ENCODE assay signal across 9 mouse cellular contexts in genomic region chr9:41861136-41861535, GRCm38 (mm10).
DNase-seq lines count a peak whose midpoint lies in the region; ATAC-seq and TF ChIP-seq lines count a peak whose summit lies in the region.
"Had no signal": no experiment of that assay in that cellular context is flagged by ENCODE, and none has a peak within 500 bp of the region (broad histone marks: within the 10 kb centered on the region; RNA-seq: fewer than 3 reads in every experiment).

No protein-coding gene starts in this region.

- TF ChIP-seq POLR2A in embryonic fibroblast, embryonic 13.5 days (IDR thresholded peaks at IDR 0.05; ENCODE audit: low read depth, low read length), result no peak

- H3K9me3 ChIP-seq in kidney, embryonic 14.5 days (ENCODE audit: control insufficient read depth, low read length), result no peaks in the 10 kb centered on the region
- no peaks in the 10 kb centered on the region for H3K9me3 ChIP-seq in intestine, embryonic 16.5 days (ENCODE audit: control insufficient read depth, low read length)
- H3K9me3 ChIP-seq in neural tube, embryonic 13.5 days, result no peaks in the 10 kb centered on the region

- H3K4me2 ChIP-seq in kidney, embryonic 14.5 days (replicated peaks; ENCODE audit: low read depth, low read length), result no peak overlapping the region; the same call in 1 of the 2 replicates
- peak overlapping the region; percentile 9; the same call in 1 of the 2 replicates for H3K4me2 ChIP-seq in intestine, embryonic 16.5 days (ENCODE audit: low read depth, low read length)
- peak overlapping the region; percentile 32 for H3K4me2 ChIP-seq in neural tube, embryonic 13.5 days

- H3K4me3 ChIP-seq in kidney, embryonic 14.5 days (ENCODE audit: low read length), result no peak overlapping the region
- H3K4me3 ChIP-seq in embryonic fibroblast, embryonic 13.5 days (ENCODE audit: insufficient read depth, low read length), result no peak overlapping the region
- no peak overlapping the region for H3K4me3 ChIP-seq in intestine, embryonic 16.5 days (ENCODE audit: low read length)
- H3K4me3 ChIP-seq in neural tube, embryonic 13.5 days, result no peak overlapping the region

- ATAC-seq in kidney, embryonic 14.5 days (ENCODE audit: low FRiP score, low TSS enrichment), result 0 out of 2 replicates have a peak, but pooled peaks have one; percentile 3
- no peak; the same call in 1 of the 2 replicates for ATAC-seq in intestine, embryonic 16.5 days
- peak; percentile 30; the same call in 1 of the 2 replicates for ATAC-seq in neural tube, embryonic 13.5 days (ENCODE audit: low read depth)

- no peak for TF ChIP-seq CTCF in embryonic fibroblast, embryonic 13.5 days (IDR thresholded peaks at IDR 0.05; ENCODE audit: borderline replicate concordance, insufficient read depth, low read length)

- peaks cover 28% of the 10 kb centered on the region; the same call in 1 of the 2 replicates for H3K4me1 ChIP-seq in kidney, embryonic 14.5 days (ENCODE audit: control insufficient read depth, insufficient read depth, low read length)
- H3K4me1 ChIP-seq in embryonic fibroblast, embryonic 13.5 days (ENCODE audit: control insufficient read depth, insufficient read depth, low read length), result peaks cover 19% of the 10 kb centered on the region
- peaks cover 20% of the 10 kb centered on the region for H3K4me1 ChIP-seq in intestine, embryonic 16.5 days (ENCODE audit: control insufficient read depth, insufficient read depth, low read length)
- H3K4me1 ChIP-seq in neural tube, embryonic 13.5 days (replicated peaks), result peaks cover 53% of the 10 kb centered on the region

- H3K27ac ChIP-seq in kidney, embryonic 14.5 days (ENCODE audit: low read depth, low read length), result peak overlapping the region; percentile 70
- peak overlapping the region; percentile 70 for H3K27ac ChIP-seq in embryonic fibroblast, embryonic 13.5 days (ENCODE audit: insufficient read depth, low read length)
- H3K27ac ChIP-seq in intestine, embryonic 16.5 days (ENCODE audit: low read length), result peak overlapping the region; percentile 49
- H3K27ac ChIP-seq in neural tube, embryonic 13.5 days (replicated peaks), result peak overlapping the region; percentile 85
- H3K27ac ChIP-seq: macrophage had no signal

- no peak for DNase-seq in kidney, adult 11 months
- no peak for DNase-seq in c-Kit-positive CD71-positive TER-119-positive erythroid progenitor cells, embryonic 14.5 days (ENCODE audit: low spot score)
- DNase-seq in ovary, adult 18-20 months (ENCODE audit: low spot score), result no peak
- DNase-seq in gastrocnemius, postnatal 10 days, result no peak

- H3K36me3 ChIP-seq in kidney, embryonic 14.5 days (ENCODE audit: control insufficient read depth, insufficient read depth, low read length), result no peaks in the 10 kb centered on the region
- H3K36me3 ChIP-seq in intestine, embryonic 16.5 days (ENCODE audit: control insufficient read depth, insufficient read depth, low read length), result no peaks in the 10 kb centered on the region
- no peaks in the 10 kb centered on the region for H3K36me3 ChIP-seq in neural tube, embryonic 13.5 days

- H3K27me3 ChIP-seq in kidney, embryonic 14.5 days (ENCODE audit: control insufficient read depth, insufficient read depth, low read length), result no peaks in the 10 kb centered on the region
- no peaks in the 10 kb centered on the region for H3K27me3 ChIP-seq in intestine, embryonic 16.5 days (replicated peaks; ENCODE audit: control insufficient read depth, insufficient read depth, low read length)
- no peaks in the 10 kb centered on the region for H3K27me3 ChIP-seq in neural tube, embryonic 13.5 days

- WGBS in kidney, embryonic 14.5 days, result 49% methylated on average over 5 of the region's 5 CpGs
- 39% methylated on average over 5 of the region's 5 CpGs for WGBS in intestine, embryonic 16.5 days
- WGBS in neural tube, embryonic 13.5 days, result 40% methylated on average over 5 of the region's 5 CpGs

- H3K9ac ChIP-seq in kidney, embryonic 14.5 days (ENCODE audit: low read depth, low read length), result no peak overlapping the region
- H3K9ac ChIP-seq in intestine, embryonic 16.5 days (ENCODE audit: low read depth, low read length), result no peak overlapping the region
- H3K9ac ChIP-seq in neural tube, embryonic 13.5 days, result peak overlapping the region; percentile 52
